Mouse (Mus musculus) bone marrow, adult 2 months (tissue): ENCODE results near the gene Dusp11. TPM values are rescaled to one million over a fixed set of nuclear protein-coding genes. Genes with fewer than 3 reads are reported as not detected.
"Not testable (repeated sequence)": the region's sequence is repeated elsewhere in the genome, so short reads cannot be mapped to it uniquely, and the experiment has no call there.

Experiments
- H3K27ac ChIP-seq: fragments of 200-500 bp; 2 replicates; pipeline ENCODE4 v1.5.1; 2012; ENCODE audit warnings: low read depth, mild to moderate bottlenecking, control low read depth, inconsistent platforms, low read length; ENCODE audit not compliant: control insufficient read depth, poor library complexity, insufficient read depth
- H3K4me1 ChIP-seq: fragments of 200-500 bp; 2 replicates; pipeline ENCODE4 v1.6.1; 2011; ENCODE audit warnings: low read length; ENCODE audit not compliant: control insufficient read depth, insufficient read depth
- H3K4me3 ChIP-seq: fragments of 200-500 bp; replicated peaks from 2 replicates; pipeline ENCODE3; 2011; ENCODE audit warnings: mild to moderate bottlenecking, low read depth, low read length, control low read depth; ENCODE audit not compliant: control insufficient read depth
- CTCF ChIP-seq: fragments of 200-500 bp; IDR thresholded peaks from 2 replicates; pipeline ENCODE4 v1.5.1; 2011; ENCODE audit warnings: low read length, control low read depth; ENCODE audit not compliant: control insufficient read depth, insufficient read depth
- POLR2A ChIP-seq: fragments of 200-500 bp; IDR thresholded peaks from 2 replicates; pipeline ENCODE4 v1.6.1; 2011; ENCODE audit warnings: low read depth, mild to moderate bottlenecking, control low read depth, low read length, borderline replicate concordance; ENCODE audit not compliant: control insufficient read depth
- WGBS: fragments of 180-500 bp; shearing (Covaris S2); methylation state at CpG from one replicate; pipeline ENCODE4 v1.1.7; 2018; 5-methylcytosine and 5-hydroxymethylcytosine counted together
- polyA plus RNA-seq: library from polyadenylated mRNA; stranded (reverse); fragments of >200 nt; gene quantifications from 2 replicates; pipeline ENCODE4 v1.2.4, GENCODE M21; 2011; ENCODE audit warnings: low replicate concordance; ENCODE audit not compliant: missing spikeins, insufficient read depth, insufficient read length

Gene Dusp11
- polyA plus RNA-seq, 1 experiment = 50.6 TPM

- peak; percentile 74 for TF ChIP-seq CTCF
- peak within 1 kb of the TSS; percentile 71 for H3K4me3 ChIP-seq
- not testable (repeated sequence) for H3K4me1 ChIP-seq, H3K27ac ChIP-seq
- 13% methylated on average over 20 of the region's 20 CpGs for WGBS
Measured at GRCm38 (mm10) chr6:85904642-85905061, 56.8 kb downstream of the Dusp11 start, which contains the start of gene Nat8f4. TSS of gene Nat8f4 (minus strand) at chr6:85904884.

GRCm38 (mm10) chr6:85902303-85902702, 59.2 kb downstream of the Dusp11 start:
- 61% methylated on average over 2 of the region's 2 CpGs for WGBS
- TF ChIP-seq POLR2A (no peak), CTCF (no peak)
- Histone ChIP-seq H3K4me1 (no peaks in the 10 kb centered on the region), H3K27ac (no peak overlapping the region), H3K4me3 (no peak overlapping the region)

GRCm38 (mm10) chr6:85898596-85899475, 62.6 kb downstream of the Dusp11 start:
- not testable (repeated sequence) for H3K27ac ChIP-seq, H3K4me3 ChIP-seq, H3K4me1 ChIP-seq
- 72% methylated on average over 7 of the region's 8 CpGs for WGBS

GRCm38 (mm10) chr6:85895061-85895648, 66.3 kb downstream of the Dusp11 start:
- H3K4me3 ChIP-seq, H3K4me1 ChIP-seq: not testable (repeated sequence)
- 67% methylated on average over 25 of the region's 25 CpGs for WGBS

More at GRCm38 (mm10) chr6:85895061-85895648, 66.3 kb downstream of the Dusp11 start:
- not testable (repeated sequence) for H3K27ac ChIP-seq
- peak; percentile 42; the same call in 1 of the 2 replicates for TF ChIP-seq CTCF

Other genes starting within 250 kb of the Dusp11 start
- not detected in 2 replicates for gene Nat8f7, start 248.5 kb downstream of the Dusp11 start, polyA plus RNA-seq
- not detected in 2 replicates for gene Nat8f3, start 195.9 kb downstream of the Dusp11 start, polyA plus RNA-seq
- gene Nat8f6, start 140.7 kb downstream of the Dusp11 start, polyA plus RNA-seq = not detected in 2 replicates
- gene Nat8f5, start 140.7 kb downstream of the Dusp11 start, polyA plus RNA-seq = not detected in 2 replicates
- gene Nat8, start 129.6 kb downstream of the Dusp11 start, polyA plus RNA-seq = 2.0 TPM in 1 of 2 replicates, not detected in the other
- gene Nat8f2, start 92.5 kb downstream of the Dusp11 start, polyA plus RNA-seq = 1.4 TPM in 1 of 2 replicates, not detected in the other
- gene Nat8f4, start 56.8 kb downstream of the Dusp11 start, polyA plus RNA-seq = 0.75 and 1.1 TPM in 2 replicates
- gene Tprkb, start 49.8 kb downstream of the Dusp11 start, polyA plus RNA-seq = 8.9 and 10.1 TPM in 2 replicates
- 1.3 and 24.1 TPM in 2 replicates for gene Nat8f1, start 46.0 kb downstream of the Dusp11 start, polyA plus RNA-seq
- not detected in 2 replicates for gene Figla, start 54.5 kb upstream of the Dusp11 start, polyA plus RNA-seq
- 87.6 and 91.8 TPM in 2 replicates for gene Add2, start 67.0 kb upstream of the Dusp11 start, polyA plus RNA-seq
- not detected in 2 replicates for gene Tgfa, start 233.6 kb upstream of the Dusp11 start, polyA plus RNA-seq